Mouse (Mus musculus) megakaryocyte, embryonic 14.5 days (primary cell): Measurements from ENCODE around the gene Vps13c. TPM values are rescaled to one million over a fixed set of nuclear protein-coding genes. Genes with fewer than 3 reads are reported as not detected.

Experiments
- H3K27me3 ChIP-seq: replicated peaks from 2 replicates; pipeline ENCODE3; 2012; ENCODE audit warnings: inconsistent platforms
- H3K36me3 ChIP-seq: replicated peaks from 2 replicates; pipeline ENCODE3; 2012; ENCODE audit warnings: low read length, inconsistent platforms, mixed read lengths
- H3K4me1 ChIP-seq: 2 replicates; pipeline ENCODE4 v1.6.1; 2012; ENCODE audit warnings: inconsistent platforms
- H3K4me3 ChIP-seq: replicated peaks from 2 replicates; pipeline ENCODE3; 2012; ENCODE audit warnings: moderate library complexity, mild to moderate bottlenecking, inconsistent platforms
- H3K9me3 ChIP-seq: 2 replicates; pipeline ENCODE4 v1.6.1; 2012; ENCODE audit warnings: inconsistent platforms
- FLI1 ChIP-seq: IDR thresholded peaks from 2 replicates; pipeline ENCODE4 v1.6.1; 2012; ENCODE audit warnings: low read length, inconsistent platforms, mixed read lengths
- GATA1 ChIP-seq: IDR thresholded peaks from 3 replicates; pipeline ENCODE4 v1.6.1; 2012; ENCODE audit warnings: mixed read lengths, low read length, inconsistent platforms, borderline replicate concordance
- polyA plus RNA-seq: library from polyadenylated mRNA; stranded (reverse); fragments of >175 nt; gene quantifications from 2 replicates; pipeline ENCODE4 v1.2.3, GENCODE M21; 2012; ENCODE audit warnings: low replicate concordance; ENCODE audit not compliant: insufficient read depth

The Vps13c gene
- polyA plus RNA-seq, 1 experiment: 2.4 TPM

GRCm38 (mm10) chr9:67875337-67875736, 35.1 kb downstream of the Vps13c start:
- H3K4me1 ChIP-seq: peaks cover 32% of the 10 kb centered on the region
- H3K27me3 ChIP-seq: no peaks in the 10 kb centered on the region
- TF ChIP-seq GATA1 (no peak), FLI1 (no peak)
- peaks cover 51% of the 10 kb centered on the region for H3K36me3 ChIP-seq
- no peaks in the 10 kb centered on the region for H3K9me3 ChIP-seq
- no peak overlapping the region for H3K4me3 ChIP-seq

GRCm38 (mm10) chr9:67877081-67877718, 37.0 kb downstream of the Vps13c start:
- Histone ChIP-seq H3K9me3 (no peaks in the 10 kb centered on the region), H3K4me3 (peak overlapping the region; percentile 6), H3K27me3 (no peaks in the 10 kb centered on the region), H3K36me3 (peaks cover 61% of the 10 kb centered on the region), H3K4me1 (peaks cover 29% of the 10 kb centered on the region)
- TF ChIP-seq GATA1: no peak
- no peak for TF ChIP-seq FLI1

GRCm38 (mm10) chr9:67878197-67878769, 38.1 kb downstream of the Vps13c start:
- no peak overlapping the region for H3K4me3 ChIP-seq
- no peaks in the 10 kb centered on the region for H3K9me3 ChIP-seq
- no peaks in the 10 kb centered on the region for H3K27me3 ChIP-seq
- H3K4me1 ChIP-seq: peaks cover 20% of the 10 kb centered on the region
- no peak for TF ChIP-seq GATA1
- TF ChIP-seq FLI1: no peak
- H3K36me3 ChIP-seq: peaks cover 65% of the 10 kb centered on the region

- no peak for TF ChIP-seq FLI1
- TF ChIP-seq GATA1: no peak
- Histone ChIP-seq H3K4me1 (peaks cover 29% of the 10 kb centered on the region), H3K36me3 (peaks cover 81% of the 10 kb centered on the region), H3K4me3 (no peak overlapping the region), H3K9me3 (no peaks in the 10 kb centered on the region), H3K27me3 (no peaks in the 10 kb centered on the region)
Observed at GRCm38 (mm10) chr9:67883349-67883984, 43.3 kb downstream of the Vps13c start.

GRCm38 (mm10) chr9:67884095-67884494, 43.9 kb downstream of the Vps13c start:
- Histone ChIP-seq H3K36me3 (peaks cover 78% of the 10 kb centered on the region), H3K27me3 (no peaks in the 10 kb centered on the region), H3K9me3 (no peaks in the 10 kb centered on the region), H3K4me3 (peak overlapping the region; percentile 64), H3K4me1 (peaks cover 32% of the 10 kb centered on the region)
- TF ChIP-seq GATA1 (no peak), FLI1 (no peak)

GRCm38 (mm10) chr9:67886981-67887720, 47.0 kb downstream of the Vps13c start:
- H3K36me3 ChIP-seq: peaks cover 72% of the 10 kb centered on the region
- TF ChIP-seq FLI1 (no peak), GATA1 (no peak)
- H3K27me3 ChIP-seq: no peaks in the 10 kb centered on the region
- H3K4me3 ChIP-seq: no peak overlapping the region
- no peaks in the 10 kb centered on the region for H3K9me3 ChIP-seq
- H3K4me1 ChIP-seq: peaks cover 60% of the 10 kb centered on the region

- H3K4me3 ChIP-seq: no peak overlapping the region
- H3K27me3 ChIP-seq: no peaks in the 10 kb centered on the region
- no peaks in the 10 kb centered on the region for H3K9me3 ChIP-seq
- peaks cover 53% of the 10 kb centered on the region for H3K4me1 ChIP-seq
- H3K36me3 ChIP-seq: peaks cover 75% of the 10 kb centered on the region
- TF ChIP-seq FLI1 (no peak), GATA1 (no peak)
Observed at GRCm38 (mm10) chr9:67893474-67893873, 53.3 kb downstream of the Vps13c start.

GRCm38 (mm10) chr9:67896646-67897295, 56.6 kb downstream of the Vps13c start:
- Histone ChIP-seq H3K27me3 (no peaks in the 10 kb centered on the region), H3K4me3 (no peak overlapping the region), H3K36me3 (peaks cover 89% of the 10 kb centered on the region), H3K4me1 (peaks cover 28% of the 10 kb centered on the region), H3K9me3 (no peaks in the 10 kb centered on the region)
- TF ChIP-seq GATA1 (no peak), FLI1 (no peak)

- Histone ChIP-seq H3K4me3 (no peak overlapping the region), H3K9me3 (no peaks in the 10 kb centered on the region), H3K27me3 (no peaks in the 10 kb centered on the region), H3K4me1 (peaks cover 5% of the 10 kb centered on the region; the same call in 1 of the 2 replicates), H3K36me3 (peaks cover 89% of the 10 kb centered on the region)
- TF ChIP-seq FLI1 (no peak), GATA1 (no peak)
Observed at GRCm38 (mm10) chr9:67900398-67900797, 60.2 kb downstream of the Vps13c start.
